Mouse (Mus musculus) forebrain, embryonic 11.5 days (tissue): ENCODE results near the gene Odf3. TPM values are rescaled to one million over a fixed set of nuclear protein-coding genes. Genes with fewer than 3 reads are reported as not detected.

Source experiments
- polyA plus RNA-seq: library from polyadenylated mRNA; unstranded; fragments of >200 nt; fragmentation: Nextera tagmentation; extraction: Ambion mirVana; gene quantifications from 2 replicates; pipeline ENCODE4 v1.2.1, GENCODE M21; 2014

Gene Odf3
- polyA plus RNA-seq, 1 experiment from 2014 or later, result not detected

Other genes starting within 250 kb of the Odf3 start
- gene Olfr46, start 246.5 kb upstream of the Odf3 start, polyA plus RNA-seq, result 0.03 TPM in 1 of 2 replicates, not detected in the other
- not detected in 2 replicates for gene Olfr61, start 218.8 kb upstream of the Odf3 start, polyA plus RNA-seq
- not detected in 2 replicates for gene Olfr53, start 201.4 kb upstream of the Odf3 start, polyA plus RNA-seq
- gene Olfr539, start 187.9 kb upstream of the Odf3 start, polyA plus RNA-seq, result not detected in 2 replicates
- not detected in 2 replicates for gene Olfr45, start 165.9 kb upstream of the Odf3 start, polyA plus RNA-seq
- not detected in 2 replicates for gene Olfr541, start 150.5 kb upstream of the Odf3 start, polyA plus RNA-seq
- gene Cyp2e1, start 84.1 kb upstream of the Odf3 start, polyA plus RNA-seq, result not detected in 2 replicates
- not detected in 2 replicates for gene Syce1, start 60.0 kb upstream of the Odf3 start, polyA plus RNA-seq
- 4.6 and 5.2 TPM in 2 replicates for gene Zfp941, start 25.6 kb upstream of the Odf3 start, polyA plus RNA-seq
- gene Urah, start 12.8 kb upstream of the Odf3 start, polyA plus RNA-seq, result 0.48 TPM in 1 of 2 replicates, not detected in the other
- not detected in 2 replicates for gene Scgb1c1, start 2.3 kb upstream of the Odf3 start, polyA plus RNA-seq
- not detected in 2 replicates for gene Gm45785, start 8.5 kb downstream of the Odf3 start, polyA plus RNA-seq
- 57.2 and 63.0 TPM in 2 replicates for gene Ric8a, start 9.2 kb downstream of the Odf3 start, polyA plus RNA-seq
- gene Bet1l, start 9.8 kb downstream of the Odf3 start, polyA plus RNA-seq, result 27.2 and 29.1 TPM in 2 replicates
- 242 and 244 TPM in 2 replicates for gene Psmd13, start 34.2 kb downstream of the Odf3 start, polyA plus RNA-seq
- gene Sirt3, start 34.5 kb downstream of the Odf3 start, polyA plus RNA-seq, result 24.3 and 25.2 TPM in 2 replicates
- gene Cox8b, start 52.6 kb downstream of the Odf3 start, polyA plus RNA-seq, result not detected in 2 replicates
- 0.11 and 0.37 TPM in 2 replicates for gene Nlrp6, start 73.1 kb downstream of the Odf3 start, polyA plus RNA-seq
- 15.8 and 16.1 TPM in 2 replicates for gene Pgghg, start 93.6 kb downstream of the Odf3 start, polyA plus RNA-seq
- gene Ifitm5, start 102.5 kb downstream of the Odf3 start, polyA plus RNA-seq, result 0.49 TPM in 1 of 2 replicates, not detected in the other
- gene Gm45717, start 108.1 kb downstream of the Odf3 start, polyA plus RNA-seq, result not detected in 2 replicates
- gene Ifitm2, start 108.2 kb downstream of the Odf3 start, polyA plus RNA-seq, result 225 and 231 TPM in 2 replicates
- gene Ifitm1, start 119.4 kb downstream of the Odf3 start, polyA plus RNA-seq, result 5.6 and 8.1 TPM in 2 replicates
- 9.4 and 9.7 TPM in 2 replicates for gene Ifitm3, start 163.0 kb downstream of the Odf3 start, polyA plus RNA-seq
- not detected in 2 replicates for gene Ifitm6, start 170.1 kb downstream of the Odf3 start, polyA plus RNA-seq
- not detected in 2 replicates for gene Gm17387, start 181.3 kb downstream of the Odf3 start, polyA plus RNA-seq
- gene B4galnt4, start 213.3 kb downstream of the Odf3 start, polyA plus RNA-seq, result 22.3 and 23.5 TPM in 2 replicates
- 1.1 and 1.9 TPM in 2 replicates for gene Pkp3, start 230.4 kb downstream of the Odf3 start, polyA plus RNA-seq